Mouse (Mus musculus) cerebellum, postnatal 36 days (tissue): ENCODE results near the gene Atp6v1b1.
"Not testable (repeated sequence)": the region's sequence is repeated elsewhere in the genome, so short reads cannot be mapped to it uniquely, and the experiment has no call there.

Experiments used
- DNase-seq, 2 experiments: peaks; one replicate each; pipeline ENCODE4 v3.0.0; 2021 to 2022; ENCODE audit warnings: mixed read lengths in 2 of 2

The Atp6v1b1 gene

GRCm38 (mm10) chr6:83779026-83779425 is 36.2 kb downstream of the Atp6v1b1 start:
- peak; percentile 45 to 51 for DNase-seq

GRCm38 (mm10) chr6:83786426-83786825 is 43.6 kb downstream of the Atp6v1b1 start:
- DNase-seq: no peak

- DNase-seq: no peak
These were observed 45.8 kb downstream of the Atp6v1b1 start for GRCm38 (mm10) chr6:83788554-83788953.

GRCm38 (mm10) chr6:83790533-83790932 is 47.7 kb downstream of the Atp6v1b1 start:
- not testable (repeated sequence) for DNase-seq

- no peak for DNase-seq
These were observed 48.6 kb downstream of the Atp6v1b1 start for GRCm38 (mm10) chr6:83791251-83791890.

GRCm38 (mm10) chr6:83794760-83795296 is 52.0 kb downstream of the Atp6v1b1 start, which contains the start of gene Nagk:
TSS of gene Nagk (plus strand) at chr6:83794982.
- peak; percentile 87 to 90 for DNase-seq

- DNase-seq: no peak
These were observed 52.7 kb downstream of the Atp6v1b1 start for GRCm38 (mm10) chr6:83795492-83795900.

GRCm38 (mm10) chr6:83796686-83797085 is 53.9 kb downstream of the Atp6v1b1 start:
- no peak for DNase-seq

GRCm38 (mm10) chr6:83802033-83802432 is 59.2 kb downstream of the Atp6v1b1 start:
- DNase-seq: peak; percentile 38 to 51

- no peak for DNase-seq
These were observed 60.1 kb downstream of the Atp6v1b1 start for GRCm38 (mm10) chr6:83802846-83803245.
